Mouse (Mus musculus): ENCODE data around the gene Acbd5.

DNA sequence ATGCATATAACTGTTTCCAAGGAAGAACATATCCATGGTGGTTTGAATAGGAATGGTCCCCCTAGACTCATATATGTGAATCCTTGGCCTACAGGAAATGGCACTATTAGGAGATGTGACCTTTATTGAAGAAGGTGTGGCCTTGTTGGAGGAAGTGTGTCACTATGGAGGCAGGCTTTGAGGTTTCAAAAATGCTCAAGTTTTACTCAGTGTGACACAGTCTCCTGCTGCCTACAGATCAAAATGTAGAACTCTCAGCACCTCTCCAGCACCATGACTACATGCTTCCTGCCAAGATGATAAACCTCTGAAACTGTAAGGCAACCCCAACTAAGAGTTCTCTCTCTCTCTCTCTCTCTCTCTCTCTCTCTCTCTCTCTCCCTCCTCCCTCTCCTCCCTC lies 20.0 kb upstream of the Acbd5 start:
- TF ChIP-seq POLR2A (IDR thresholded peaks at IDR 0.05; ENCODE audit: control insufficient read depth, extremely low read depth, insufficient read depth, low read length, poor library complexity) (no peak), CTCF (IDR thresholded peaks at IDR 0.05; ENCODE audit: borderline replicate concordance, control insufficient read depth, extremely low read depth, insufficient read depth, low read length, poor library complexity) (no peak)
